Mouse (Mus musculus) activated CD4-positive, CD25-positive, alpha-beta regulatory T cell, adult 4 months (primary cell): ENCODE results near the gene C2cd2. TPM values are rescaled to one million over a fixed set of nuclear protein-coding genes. Genes with fewer than 3 reads are reported as not detected.

Experiments used
- ATAC-seq: one replicate; pipeline ENCODE4 v1.8.0; 2017
- polyA plus RNA-seq, 2 experiments: library from polyadenylated mRNA; unstranded; fragments of 100-300 nt; shearing (Covaris generic); gene quantifications; one replicate each; pipeline ENCODE4 v1.2.1; 2017

Gene C2cd2
- polyA plus RNA-seq, 2 experiments from 2014 or later: 6.3 to 7.9 TPM

DNA sequence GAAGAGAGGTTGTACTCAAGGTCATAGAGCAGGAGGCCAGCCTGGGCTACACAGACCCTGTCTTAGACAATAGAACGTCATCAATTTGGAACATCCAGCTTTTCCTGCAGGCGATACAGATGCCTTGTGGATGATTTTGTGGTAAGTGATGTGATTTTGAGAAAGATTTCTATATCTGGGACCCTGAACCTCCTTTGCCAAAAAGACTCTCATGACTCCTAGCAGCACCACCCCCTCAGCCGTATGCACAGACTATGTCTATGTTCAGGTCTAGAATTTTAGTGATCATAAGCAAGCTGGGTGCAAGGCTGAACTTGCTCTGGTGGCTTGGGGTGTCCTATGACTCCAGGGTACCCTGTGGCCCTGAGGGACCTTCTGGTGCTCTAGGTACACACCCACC is 156.8 kb downstream of the C2cd2 start:
- ATAC-seq: no peak

Other genes starting within 250 kb of the C2cd2 start
- under 1 TPM in 1 of 2 experiments, not detected in 1; 0.25 TPM for gene Ripk4, start 198.8 kb downstream of the C2cd2 start, polyA plus RNA-seq
- 10 to 100 TPM; 10.6 to 14.5 TPM for gene Prdm15, start 110.7 kb downstream of the C2cd2 start, polyA plus RNA-seq
- gene Zbtb21, start within 50 bp of the C2cd2 start, polyA plus RNA-seq: 1 to 10 TPM; 7.4 to 7.7 TPM
- gene B230307C23Rik, start 34.7 kb upstream of the C2cd2 start, polyA plus RNA-seq: 10 to 100 TPM; 42.4 to 59.0 TPM
- 10 to 100 TPM in 1 of 2 experiments, 1 to 10 TPM in 1; 7.7 to 11.6 TPM for gene A630089N07Rik, start 119.9 kb upstream of the C2cd2 start, polyA plus RNA-seq